Mouse (Mus musculus) MEL (cell line): ENCODE measurements around the gene Gnai2. TPM values are rescaled to one million over a fixed set of nuclear protein-coding genes. Genes with fewer than 3 reads are reported as not detected.

Experiments
- DNase-seq: peaks from one replicate; pipeline ENCODE4 v3.0.0; 2011; ENCODE audit warnings: low read depth, low spot score
- H3K27ac ChIP-seq: 2 replicates; pipeline ENCODE4 v1.5.1; 2012; ENCODE audit warnings: low read depth, mild to moderate bottlenecking, control low read depth, low read length, moderate library complexity; ENCODE audit not compliant: control insufficient read depth
- H3K27me3 ChIP-seq, 2 experiments: fragments of 150-350 bp in 1 of 2; sonication (generic) in 1 of 2; 2 replicates each; pipeline ENCODE4 v1.6.1; 2012; ENCODE audit warnings: low read length in 2 of 2, mild to moderate bottlenecking in 2 of 2, improper control_type of control experiment in 1 of 2, moderate library complexity in 1 of 2; ENCODE audit not compliant: insufficient read depth in 2 of 2, control insufficient read depth in 1 of 2
- H3K36me3 ChIP-seq, 2 experiments: 2 replicates each; pipeline ENCODE4 v1.6.1; 2012 to 2014; ENCODE audit warnings: low read length in 2 of 2, improper control_type of control experiment in 1 of 2, inconsistent platforms in 1 of 2, mild to moderate bottlenecking in 1 of 2; ENCODE audit not compliant: insufficient read depth in 2 of 2, control insufficient read depth in 1 of 2
- H3K4me1 ChIP-seq, 2 experiments: fragments of 150-350 bp in 1 of 2; sonication (generic) in 1 of 2; 2 replicates each; pipeline ENCODE4 v1.6.1; 2012; ENCODE audit warnings: low read length in 2 of 2, improper control_type of control experiment in 1 of 2, mild to moderate bottlenecking in 1 of 2; ENCODE audit not compliant: insufficient read depth in 2 of 2, control insufficient read depth in 1 of 2
- H3K4me3 ChIP-seq, 2 experiments: fragments of 150-350 bp in 1 of 2; sonication (generic) in 1 of 2; 2 replicates each; pipeline ENCODE4 v1.5.1; 2012; ENCODE audit warnings: low read depth in 2 of 2, low read length in 2 of 2, mild to moderate bottlenecking in 2 of 2, moderate library complexity in 2 of 2, control low read depth in 1 of 2, improper control_type of control experiment in 1 of 2; ENCODE audit not compliant: control insufficient read depth in 1 of 2, insufficient read depth in 1 of 2
- H3K79me2 ChIP-seq: 2 replicates; pipeline ENCODE4 v1.6.1; 2012; ENCODE audit warnings: mild to moderate bottlenecking, low read length, moderate library complexity; ENCODE audit not compliant: control insufficient read depth, poor library complexity, insufficient read depth
- H3K9ac ChIP-seq: 2 replicates; pipeline ENCODE4 v1.6.1; 2012; ENCODE audit warnings: low read depth, mild to moderate bottlenecking, control low read depth, low read length, moderate library complexity; ENCODE audit not compliant: control insufficient read depth, poor library complexity, severe bottlenecking
- H3K9me3 ChIP-seq: fragments of 150-350 bp; sonication (generic); replicated peaks from 2 replicates; pipeline ENCODE4 v1.6.1; 2012; ENCODE audit warnings: mild to moderate bottlenecking, low read length, improper control_type of control experiment, moderate library complexity; ENCODE audit not compliant: insufficient read depth
- BHLHE40 ChIP-seq: IDR thresholded peaks from 2 replicates; pipeline ENCODE4 v1.6.1; 2012; ENCODE audit warnings: low read depth, mild to moderate bottlenecking, inconsistent platforms, low read length, improper control_type of control experiment, borderline replicate concordance
- CHD1 ChIP-seq: IDR thresholded peaks from 2 replicates; pipeline ENCODE4 v1.6.1; 2012; ENCODE audit warnings: low read depth, mild to moderate bottlenecking, inconsistent platforms, low read length, improper control_type of control experiment
- E2F4 ChIP-seq: IDR thresholded peaks from 2 replicates; pipeline ENCODE4 v1.6.1; 2011; ENCODE audit warnings: low read depth, low read length, improper control_type of control experiment, borderline replicate concordance
- ETS1 ChIP-seq: IDR thresholded peaks from 2 replicates; pipeline ENCODE4 v1.6.1; 2012; ENCODE audit warnings: low read depth, mild to moderate bottlenecking, inconsistent platforms, low read length, improper control_type of control experiment, moderate library complexity
- GATA1 ChIP-seq: IDR thresholded peaks from 2 replicates; pipeline ENCODE4 v1.6.1; 2011; ENCODE audit warnings: low read depth, low read length, improper control_type of control experiment
- HCFC1 ChIP-seq: IDR thresholded peaks from 2 replicates; pipeline ENCODE4 v1.6.1; 2012; ENCODE audit warnings: low read depth, mild to moderate bottlenecking, inconsistent platforms, low read length, improper control_type of control experiment, moderate library complexity
- JUND ChIP-seq: IDR thresholded peaks from 2 replicates; pipeline ENCODE4 v1.6.1; 2011; ENCODE audit warnings: low read depth, mild to moderate bottlenecking, improper control_type of control experiment, low read length
- KAT2A ChIP-seq: conservative IDR thresholded peaks from 2 replicates; pipeline ENCODE4 v1.6.1; 2012; ENCODE audit warnings: low read depth, low read length, improper control_type of control experiment, inconsistent platforms
- MAFK ChIP-seq: IDR thresholded peaks from 2 replicates; pipeline ENCODE4 v1.6.1; 2011; ENCODE audit warnings: low read depth, mild to moderate bottlenecking, low read length, improper control_type of control experiment, borderline replicate concordance
- MAX ChIP-seq: IDR thresholded peaks from 2 replicates; pipeline ENCODE4 v1.6.1; 2011; ENCODE audit warnings: low read length, improper control_type of control experiment
- MEF2A ChIP-seq: IDR thresholded peaks from 2 replicates; pipeline ENCODE4 v1.6.1; 2014; ENCODE audit warnings: low read depth, mild to moderate bottlenecking, inconsistent platforms, low read length, improper control_type of control experiment; ENCODE audit not compliant: poor library complexity, insufficient replicate concordance, severe bottlenecking; ENCODE audit errors: extremely low read depth
- MXI1 ChIP-seq: IDR thresholded peaks from 2 replicates; pipeline ENCODE4 v1.6.1; 2011; ENCODE audit warnings: mild to moderate bottlenecking, low read depth, low read length, improper control_type of control experiment
- MYC ChIP-seq: IDR thresholded peaks from 2 replicates; pipeline ENCODE4 v1.6.1; 2011; ENCODE audit warnings: low read depth, mild to moderate bottlenecking, low read length, improper control_type of control experiment, moderate library complexity
- POLR2A ChIP-seq, 2 experiments: IDR thresholded peaks; 2 replicates each; pipeline ENCODE4 v1.6.1; 2011 to 2012; ENCODE audit warnings: low read length in 2 of 2, mild to moderate bottlenecking in 2 of 2, control low read depth in 1 of 2, improper control_type of control experiment in 1 of 2, low read depth in 1 of 2, moderate library complexity in 1 of 2; ENCODE audit not compliant: control insufficient read depth in 1 of 2, insufficient read depth in 1 of 2, poor library complexity in 1 of 2
- RAD21 ChIP-seq: IDR thresholded peaks from 2 replicates; pipeline ENCODE4 v1.6.1; 2011; ENCODE audit warnings: mild to moderate bottlenecking, low read depth, low read length, improper control_type of control experiment
- TAL1 ChIP-seq: IDR thresholded peaks from 2 replicates; pipeline ENCODE4 v1.6.1; 2012; ENCODE audit warnings: mild to moderate bottlenecking, inconsistent platforms, low read length, moderate library complexity, mixed read lengths
- TBP ChIP-seq: IDR thresholded peaks from 2 replicates; pipeline ENCODE4 v1.8.0; 2011; ENCODE audit warnings: low read depth, low read length, improper control_type of control experiment
- TCF12 ChIP-seq: IDR thresholded peaks from 2 replicates; pipeline ENCODE4 v1.6.1; 2014; ENCODE audit warnings: low read depth, mild to moderate bottlenecking, inconsistent platforms, low read length, improper control_type of control experiment, moderate library complexity
- USF1 ChIP-seq: IDR thresholded peaks from 2 replicates; pipeline ENCODE4 v1.6.1; 2014; ENCODE audit warnings: low read depth, mild to moderate bottlenecking, inconsistent platforms, low read length, improper control_type of control experiment, moderate library complexity
- USF2 ChIP-seq, 2 experiments: IDR thresholded peaks; 2 replicates each; pipeline ENCODE4 v1.6.1; 2011 to 2012; ENCODE audit warnings: improper control_type of control experiment in 2 of 2, low read length in 2 of 2, borderline replicate concordance in 1 of 2, inconsistent platforms in 1 of 2, low read depth in 1 of 2, mild to moderate bottlenecking in 1 of 2; ENCODE audit not compliant: insufficient read depth in 1 of 2
- ZC3H11A ChIP-seq: IDR thresholded peaks from 2 replicates; pipeline ENCODE4 v1.6.1; 2012; ENCODE audit warnings: low read depth, mild to moderate bottlenecking, inconsistent platforms, low read length, improper control_type of control experiment
- polyA plus RNA-seq, 2 experiments: library from polyadenylated mRNA; stranded (reverse) in 1 of 2; unstranded in 1 of 2; fragments of >175 nt in 1 of 2; fragments of >200 nt in 1 of 2; gene quantifications; 2 replicates each; pipeline versions ENCODE4 v1.2.1 to v1.2.4; 2012; ENCODE audit warnings: low replicate concordance in 2 of 2, low read depth in 1 of 2; ENCODE audit not compliant: insufficient read length in 2 of 2, insufficient read depth in 1 of 2, missing spikeins in 1 of 2
- total RNA-seq: library from RNA; depleted of rRNA; stranded (reverse); fragments of 300-350 nt; gene quantifications from 2 replicates; pipeline ENCODE4 v1.2.3, GENCODE M21; 2012

The Gnai2 gene
- total and polyA plus RNA-seq, 3 experiments, result 129 to 335 (median 137) TPM

DNA sequence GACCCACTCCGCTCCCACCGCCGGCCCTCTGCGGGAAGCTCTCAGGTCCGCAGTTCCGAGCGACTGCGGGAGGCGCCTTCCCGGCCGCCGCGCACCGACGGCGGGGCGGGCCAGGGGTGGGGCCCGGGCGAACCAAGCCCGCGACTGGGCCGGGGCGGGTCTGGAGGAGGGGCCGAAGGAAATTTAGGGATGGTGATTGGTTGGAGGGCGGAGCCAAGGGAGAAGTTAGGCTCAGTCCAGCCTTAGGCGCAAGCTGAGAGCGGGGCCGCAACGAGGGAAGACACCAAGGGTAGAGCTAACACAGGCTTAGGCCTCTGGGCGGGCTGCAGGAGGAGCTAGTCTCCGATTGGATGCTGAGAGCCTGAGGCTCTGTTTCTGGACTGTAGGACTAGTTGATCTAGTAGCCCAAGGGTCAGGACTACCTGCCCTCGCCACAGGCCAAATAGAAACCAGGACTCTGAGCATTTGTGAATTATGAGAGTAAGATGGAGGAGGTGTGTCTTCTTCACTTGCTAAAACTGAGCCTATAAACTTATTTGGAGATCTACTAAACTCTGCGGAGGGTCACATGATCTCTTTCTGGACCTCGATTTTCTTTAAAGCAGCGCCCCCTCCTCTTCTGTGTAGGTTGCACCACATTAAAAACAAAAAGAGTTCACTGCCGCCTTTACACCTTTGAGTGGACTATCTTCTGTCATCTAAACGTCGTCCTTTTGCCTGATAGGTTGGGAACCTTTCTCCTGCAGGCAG is at the start of gene Gnai2 (continued):
- TF ChIP-seq POLR2A (IDR thresholded peaks at IDR 0.05; ENCODE audit: control insufficient read depth in 1 of 2, insufficient read depth in 1 of 2, low read depth in 1 of 2, low read length in 2 of 2, poor library complexity in 1 of 2) (peak in 1 of 2 experiments; percentile 80; a peak in 3 of 4 replicates), MAFK (no peak), KAT2A (no peak), TCF12 (peak; percentile 79)

DNA sequence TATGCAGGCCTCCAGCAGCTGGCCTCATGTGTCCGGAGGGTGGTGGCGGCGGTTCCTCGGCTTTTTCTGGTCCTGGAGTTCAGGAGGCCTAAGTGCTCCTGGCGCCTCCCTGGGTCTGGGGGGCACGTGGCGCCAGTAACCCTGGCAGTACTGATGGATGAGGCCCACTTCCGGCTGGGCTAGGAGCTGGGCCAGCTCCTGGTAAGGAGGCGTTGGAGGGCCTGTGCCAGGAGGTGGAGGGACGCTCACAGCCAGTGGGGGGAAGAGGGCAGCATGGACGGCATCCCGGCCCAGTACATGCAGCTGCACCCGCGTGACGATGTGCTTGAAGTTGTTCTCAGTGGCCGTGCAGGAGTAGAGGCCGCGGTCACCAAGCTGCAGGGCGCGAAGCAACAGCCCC is 47.2 kb upstream of the Gnai2 start:
- no peaks in the 10 kb centered on the region for H3K36me3 ChIP-seq
- no peak overlapping the region for H3K9ac ChIP-seq
- no peak overlapping the region for H3K27ac ChIP-seq
- H3K9me3 ChIP-seq, result no peaks in the 10 kb centered on the region
- H3K4me1 ChIP-seq, result no peaks in the 10 kb centered on the region
- peaks cover 6 to 7% of the 10 kb centered on the region in 2 experiments for H3K27me3 ChIP-seq
- H3K79me2 ChIP-seq, result no peaks in the 10 kb centered on the region
- TF ChIP-seq ETS1, result no peak
- TF ChIP-seq USF1, result no peak
- TF ChIP-seq RAD21, result no peak
- TF ChIP-seq CHD1, result no peak
- TF ChIP-seq POLR2A (IDR thresholded peaks at IDR 0.05; ENCODE audit: control insufficient read depth in 1 of 2, insufficient read depth in 1 of 2, low read depth in 1 of 2, low read length in 2 of 2, poor library complexity in 1 of 2), result no peak
- TF ChIP-seq TCF12, result no peak
- TF ChIP-seq USF2 (IDR thresholded peaks at IDR 0.05; ENCODE audit: borderline replicate concordance in 1 of 2, insufficient read depth in 1 of 2, low read depth in 1 of 2, low read length in 2 of 2), result no peak
- no peak for TF ChIP-seq TBP
- no peak for TF ChIP-seq GATA1
- TF ChIP-seq HCFC1, result no peak
- TF ChIP-seq MAX, result no peak
- no peak for TF ChIP-seq MXI1
- TF ChIP-seq E2F4, result no peak
- TF ChIP-seq BHLHE40, result no peak
- no peak for TF ChIP-seq ZC3H11A
- TF ChIP-seq JUND, result no peak
- no peak for TF ChIP-seq MEF2A
- no peak for TF ChIP-seq MYC
- TF ChIP-seq TAL1, result no peak
- DNase-seq, result no peak
- no peak overlapping the region for H3K4me3 ChIP-seq
